Mouse (Mus musculus): ENCODE measurements around the gene Strbp.

- TF ChIP-seq POLR2A (IDR thresholded peaks at IDR 0.05; ENCODE audit: low read depth, low read length) (no peak), CTCF (IDR thresholded peaks at IDR 0.05; ENCODE audit: extremely low read depth, insufficient read depth, insufficient read length, insufficient replicate concordance) (no peak)
Observed at GRCm38 (mm10) chr2:37485370-37485769, 218.3 kb downstream of the Strbp start.
